1 mouse cellular context compared by ENCODE assay signal in the genomic region with DNA sequence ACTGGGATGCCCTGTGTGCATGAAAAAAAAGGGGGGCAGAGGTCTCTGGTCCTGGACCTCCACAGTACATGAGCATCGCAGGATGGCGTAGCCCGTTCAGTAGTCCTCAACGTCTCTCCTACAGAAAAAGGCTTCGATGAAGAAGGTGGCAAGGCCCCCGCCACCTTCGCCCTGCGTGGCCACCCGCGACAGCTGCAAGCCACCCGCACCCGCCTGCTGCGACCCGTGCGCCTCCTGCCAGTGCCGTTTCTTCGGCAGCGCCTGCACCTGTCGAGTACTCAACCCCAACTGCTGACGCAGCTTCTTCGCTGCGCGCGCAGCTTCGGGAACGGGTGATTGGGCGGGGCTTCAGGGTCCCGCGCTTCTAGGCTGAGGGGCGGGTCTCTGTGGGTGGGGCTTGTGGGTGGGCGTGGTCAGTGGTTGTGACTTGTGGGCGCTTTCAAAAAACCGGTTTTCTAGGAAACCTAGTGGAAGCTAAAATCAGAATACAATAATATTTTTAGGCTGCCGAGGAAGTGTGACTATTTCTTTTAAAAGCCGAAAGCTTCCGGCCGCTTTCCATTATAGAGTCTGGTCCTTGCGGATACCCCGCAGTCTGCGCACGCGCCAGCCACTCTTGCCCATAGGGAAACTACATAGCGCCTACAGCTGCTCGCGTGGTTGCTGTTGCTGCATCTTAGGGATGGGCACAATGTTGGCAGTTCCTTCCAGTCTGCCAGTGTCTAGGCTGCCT.
TF ChIP-seq lines count a peak whose summit lies in the region.

No protein-coding gene starts in this region.

TF ChIP-seq in MEL, 35 proteins besides CTCF, POLR2A, EP300 and RAD21 (continued from another document):
- TF ChIP-seq MYB (IDR thresholded peaks at IDR 0.05; ENCODE audit: low read depth, low read length) (no peak), ZC3H11A (IDR thresholded peaks at IDR 0.05; ENCODE audit: low read depth, low read length) (no peak), CHD2 (IDR thresholded peaks at IDR 0.05; ENCODE audit: low read length) (no peak), ETS1 (IDR thresholded peaks at IDR 0.05; ENCODE audit: low read depth, low read length) (peak; percentile 60; the same call in 1 of the 2 replicates), POLR2AphosphoS5 (IDR thresholded peaks at IDR 0.05; ENCODE audit: borderline replicate concordance, low read depth, low read length) (no peak), NELFE (IDR thresholded peaks at IDR 0.05; ENCODE audit: low read depth, low read length) (peak; percentile 97), ZNF384 (IDR thresholded peaks at IDR 0.05; ENCODE audit: low read depth, low read length) (0 out of 2 replicates have a peak, but pooled peaks have one; percentile 4), GABPA (IDR thresholded peaks at IDR 0.05; ENCODE audit: low read depth, low read length) (no peak), NRF1 (IDR thresholded peaks at IDR 0.05; ENCODE audit: insufficient read depth, low read depth, low read length, poor library complexity, severe bottlenecking) (peak; percentile 71), SIN3A (IDR thresholded peaks at IDR 0.05; ENCODE audit: low read length) (peak; percentile 81), UBTF (IDR thresholded peaks at IDR 0.05; ENCODE audit: borderline replicate concordance, insufficient read depth, low read depth, low read length) (no peak), ZKSCAN1 (IDR thresholded peaks at IDR 0.05; ENCODE audit: low read depth, low read length) (no peak), E2F4 (IDR thresholded peaks at IDR 0.05; ENCODE audit: borderline replicate concordance, low read depth, low read length) (no peak; the same call in 1 of the 2 replicates), USF2 (IDR thresholded peaks at IDR 0.05; ENCODE audit: borderline replicate concordance in 1 of 2, insufficient read depth in 1 of 2, low read depth in 1 of 2, low read length in 2 of 2) (no peak), ELF1 (IDR thresholded peaks at IDR 0.05; ENCODE audit: low read depth, low read length) (no peak)
